Mouse (Mus musculus) T-cell, adult 2 months (primary cell): ENCODE results near the gene Akap4.

Source experiments
- DNase-seq: peaks from one replicate; pipeline ENCODE4 v3.0.0; 2022; ENCODE audit warnings: low spot score

The Akap4 gene

DNA sequence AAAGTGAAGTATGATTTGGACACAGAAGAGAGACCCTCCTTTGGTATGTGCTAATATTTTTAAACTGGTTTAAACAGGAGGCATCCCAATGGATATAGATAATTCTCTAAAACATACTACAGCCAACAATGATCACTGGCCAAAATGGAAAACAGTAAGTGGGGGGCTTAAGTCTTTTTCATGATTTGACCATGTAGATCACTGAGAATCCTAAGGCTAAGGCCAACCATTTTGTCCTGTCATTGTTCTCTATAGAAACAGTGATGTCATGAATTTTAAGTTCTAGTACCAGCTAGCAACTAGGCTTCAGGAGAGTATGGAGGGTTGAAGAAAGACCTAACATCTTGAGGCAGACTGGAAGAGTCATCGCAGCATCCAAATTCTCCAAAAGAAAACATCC is at the start of gene Akap4:
Akap4 (plus strand) TSS at position 301 of the 400 bp plus-strand sequence.
- DNase-seq: no peak

DNA sequence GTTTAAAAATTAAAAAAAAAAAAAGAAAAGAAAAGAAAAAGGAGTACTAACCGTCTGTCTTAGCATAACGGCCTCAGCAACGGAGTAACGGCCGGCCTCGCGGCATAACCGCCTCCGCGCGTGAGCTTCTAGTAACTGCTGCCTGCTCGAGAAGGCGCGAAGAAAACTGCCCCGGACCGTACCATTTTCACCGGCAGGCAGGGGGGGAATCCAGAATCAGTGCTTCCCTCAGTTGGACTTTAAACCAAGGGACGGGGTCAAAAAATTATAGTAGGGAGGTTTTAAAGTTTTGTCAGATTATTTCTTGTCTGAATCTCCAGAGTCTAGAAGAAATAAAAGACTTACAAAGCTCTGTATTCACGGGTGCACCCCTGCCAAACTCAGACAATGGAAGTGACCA is 25.8 kb upstream of the Akap4 start, which contains the start of gene Ccnb3:
Ccnb3 (minus strand) TSS at position 101 of the 400 bp plus-strand sequence.
- DNase-seq: no peak

DNA sequence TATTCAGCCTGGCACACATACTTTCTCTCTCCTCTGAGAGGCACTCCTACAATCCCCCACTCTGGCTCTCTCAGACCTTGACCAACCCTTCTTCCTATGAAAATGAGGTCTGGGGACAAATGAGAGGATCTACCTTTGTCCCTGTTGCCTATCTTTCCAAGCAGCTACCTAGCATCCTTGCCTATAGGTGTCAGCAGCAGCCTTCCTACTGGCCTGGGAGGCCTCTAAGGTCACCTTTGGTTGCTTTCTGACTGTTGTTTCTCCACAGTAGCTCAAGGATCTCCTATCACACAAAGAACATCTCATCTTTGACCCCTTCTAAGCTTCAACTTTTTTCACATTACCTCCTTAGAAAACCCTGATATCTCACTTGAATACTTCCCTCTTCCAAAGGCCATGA is 10.3 kb upstream of the Akap4 start:
- no peak for DNase-seq

DNA sequence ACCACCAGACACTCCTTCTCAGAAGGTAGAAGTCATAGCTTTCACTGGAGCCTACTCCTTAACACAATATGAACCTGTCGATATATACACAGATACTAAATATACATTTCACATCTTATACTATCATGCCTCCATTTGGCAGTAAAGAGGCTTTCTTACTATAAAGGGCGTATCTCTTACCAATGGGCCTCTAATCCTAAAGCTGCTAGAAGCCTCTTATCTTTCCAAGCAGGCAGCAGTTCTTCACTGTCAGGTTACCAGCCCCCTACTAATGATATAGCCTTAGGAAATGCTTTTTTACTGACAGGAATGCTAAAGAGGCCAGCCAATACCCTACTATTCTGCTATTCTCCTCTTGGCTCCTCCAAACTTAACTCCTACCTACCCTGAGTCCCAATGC is 9.7 kb upstream of the Akap4 start:
- DNase-seq: no peak

DNA sequence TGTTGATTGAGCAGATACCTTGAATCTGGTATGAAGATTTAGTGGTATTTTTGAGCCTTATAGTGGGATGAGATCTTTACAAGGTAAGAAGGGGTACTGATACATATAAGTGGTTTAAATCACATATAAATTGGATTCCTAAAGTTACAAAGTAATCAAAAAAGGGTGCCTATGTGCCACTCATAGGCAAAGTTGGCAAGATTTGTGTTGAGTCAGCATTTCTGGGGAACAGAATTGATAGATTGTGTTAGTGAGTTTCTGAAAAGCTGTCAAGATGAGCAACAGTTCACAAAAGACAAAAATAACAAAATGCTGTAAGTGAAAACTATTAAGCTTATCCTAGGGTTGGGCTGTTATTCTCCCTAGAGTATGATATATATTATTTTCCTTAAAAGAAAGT is 3.2 kb upstream of the Akap4 start:
- no peak for DNase-seq

DNA sequence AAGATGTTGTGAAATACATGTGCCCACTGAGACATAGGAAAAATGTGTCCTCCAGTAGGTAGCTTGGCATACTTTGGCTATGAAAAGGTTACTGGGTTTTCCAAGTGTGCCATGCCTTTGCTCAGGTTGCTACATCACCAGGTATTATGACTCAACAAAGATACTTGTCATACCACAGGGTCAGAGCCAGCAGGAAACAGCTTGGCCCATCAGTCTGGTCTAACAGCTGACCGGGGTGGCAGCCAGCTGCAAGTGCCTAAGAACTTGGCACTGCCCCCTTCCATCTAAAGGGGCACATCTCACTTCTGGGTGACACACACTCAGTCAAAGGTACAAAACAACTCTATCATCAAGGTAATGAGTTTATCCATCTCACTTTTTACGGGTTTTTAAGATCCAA is 683 bp downstream of the Akap4 start:
- no peak for DNase-seq

DNA sequence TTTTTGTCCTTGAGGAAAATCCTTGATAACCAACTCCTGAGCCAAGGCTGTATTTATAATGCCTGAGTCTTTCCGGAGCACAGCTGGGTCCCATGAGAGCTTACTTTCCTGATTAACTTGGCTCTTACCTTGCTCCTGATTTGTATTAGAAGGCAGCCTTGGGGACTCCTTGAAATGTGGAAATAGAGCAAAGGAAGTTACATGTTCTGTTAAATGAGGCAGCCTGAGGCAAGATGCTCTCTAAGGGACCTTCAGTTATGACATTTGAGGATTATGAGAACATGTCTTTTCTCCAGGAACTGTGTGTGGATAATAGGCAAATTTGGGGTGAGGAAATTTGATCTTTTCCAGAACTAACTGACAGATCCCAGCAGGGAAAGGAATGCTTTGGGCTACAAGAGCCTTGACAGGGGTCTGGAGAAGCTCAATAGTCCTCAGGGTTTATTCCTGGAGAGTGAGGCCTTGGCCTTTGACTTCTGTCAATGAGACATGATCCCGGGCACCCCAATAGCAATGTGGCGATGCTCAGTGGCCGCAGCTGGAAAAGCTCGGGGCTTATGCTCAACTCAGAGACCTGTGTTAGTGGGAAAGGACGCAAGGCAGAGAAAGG is 12.6 kb downstream of the Akap4 start:
- no peak for DNase-seq

DNA sequence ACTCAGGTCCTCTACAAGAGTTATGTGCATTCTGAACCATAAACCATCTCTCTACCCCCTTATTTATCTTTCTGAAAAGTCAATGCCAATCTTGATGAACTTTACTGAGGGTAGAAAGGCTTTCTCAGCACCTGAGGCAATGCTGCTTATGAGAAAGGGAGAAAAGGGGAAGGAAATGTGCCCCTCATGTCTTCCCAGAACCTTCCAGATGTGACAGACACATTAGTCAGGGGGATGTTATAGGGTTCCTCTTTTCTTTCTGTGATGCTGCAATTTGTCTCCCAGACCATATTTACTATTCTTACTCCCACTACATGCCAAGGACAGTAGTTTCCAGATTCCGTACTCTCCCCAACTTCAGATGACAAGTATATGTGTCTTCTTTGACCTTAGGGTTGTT is 18.6 kb downstream of the Akap4 start:
- no peak for DNase-seq

DNA sequence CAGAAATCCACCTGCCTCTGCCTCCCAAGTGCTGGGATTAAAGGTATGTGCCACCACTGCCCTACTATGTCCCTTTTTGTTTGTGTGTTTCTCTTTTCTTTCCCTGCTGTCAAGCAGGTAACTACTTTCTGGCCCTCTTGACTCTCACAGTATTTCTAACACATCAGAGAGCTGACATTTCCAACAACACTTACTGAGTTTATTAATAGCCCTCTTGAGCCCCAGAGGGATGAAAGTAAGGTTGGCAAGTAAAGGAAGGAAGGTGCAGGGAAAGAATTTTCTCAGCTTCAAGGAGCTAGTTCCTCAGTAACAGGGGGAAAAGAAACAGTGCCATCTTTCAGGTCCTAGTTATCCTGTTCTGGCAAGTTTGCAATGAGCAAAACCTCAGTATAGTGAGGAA is 23.0 kb downstream of the Akap4 start:
- no peak for DNase-seq

DNA sequence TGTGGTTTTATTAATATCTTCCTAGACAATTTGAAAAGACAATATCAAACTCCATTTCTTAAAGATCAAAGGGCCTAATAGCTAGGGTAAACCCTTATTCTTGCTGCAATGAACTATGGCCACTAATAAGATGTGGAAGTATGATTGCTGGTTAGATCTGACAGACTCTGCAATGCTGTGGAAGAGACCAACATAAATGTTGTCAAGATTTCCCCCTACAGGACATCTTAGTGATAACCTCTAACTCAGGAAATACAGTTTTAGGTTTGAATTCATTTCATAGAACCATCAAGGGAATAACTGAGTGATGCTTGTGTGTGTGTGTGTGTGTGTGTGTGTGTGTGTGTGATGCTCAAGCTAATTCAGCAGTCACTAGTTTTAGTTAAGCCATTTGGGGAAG is 35.0 kb downstream of the Akap4 start:
- DNase-seq: no peak

DNA sequence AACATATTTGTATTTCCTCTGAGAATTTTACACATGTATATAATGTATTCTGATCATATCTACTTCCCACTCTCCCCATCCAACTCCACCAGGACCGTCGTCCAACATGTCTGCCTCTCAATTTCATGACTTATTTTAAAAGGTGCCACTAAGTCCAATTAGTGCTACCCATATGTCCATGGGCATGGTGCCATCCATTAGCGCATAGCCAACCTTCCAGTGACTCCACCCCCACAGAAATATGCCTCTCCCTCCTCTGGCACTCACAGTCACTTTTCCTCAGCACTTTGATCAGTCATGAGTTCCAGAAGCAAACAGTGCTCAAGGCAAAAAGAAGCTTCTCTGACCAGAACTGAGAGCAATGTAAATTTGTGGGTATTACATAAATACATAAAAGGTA is 47.6 kb downstream of the Akap4 start:
- DNase-seq: no peak

DNA sequence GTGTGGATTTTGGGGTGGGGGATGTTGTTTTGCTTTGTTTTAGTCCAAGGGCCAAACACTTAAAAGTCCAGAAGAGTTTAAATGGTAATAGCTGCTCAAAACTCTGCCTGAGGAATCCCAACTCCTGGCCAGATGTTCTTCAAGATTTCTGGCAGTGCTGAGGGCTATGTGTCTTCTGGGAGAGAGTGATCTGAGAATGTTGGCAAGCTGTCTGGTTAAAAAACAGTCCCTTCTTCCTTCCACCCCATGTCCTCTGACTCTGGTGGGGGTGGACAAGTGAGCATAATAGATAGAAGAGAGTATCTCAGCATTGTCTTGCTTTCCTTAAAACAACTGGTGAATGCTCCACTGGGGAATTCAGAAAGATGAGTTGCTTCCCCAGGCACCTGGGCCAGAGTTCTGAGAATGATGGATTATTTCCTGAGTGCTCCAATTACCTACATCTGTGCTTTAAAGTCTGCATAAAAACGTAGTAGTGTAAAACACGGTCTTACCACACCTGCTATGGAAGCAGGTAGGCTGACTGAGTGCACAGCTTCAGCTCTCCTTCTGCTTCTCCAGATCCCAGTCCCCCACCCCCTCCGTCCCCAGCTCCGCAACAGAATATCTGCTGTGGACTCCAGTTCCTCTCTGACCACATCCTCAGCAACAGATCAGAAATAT is 54.4 kb downstream of the Akap4 start:
- no peak for DNase-seq
